Mouse (Mus musculus): Measurements from ENCODE around the gene Tlnrd1. TPM values are rescaled to one million over a fixed set of nuclear protein-coding genes. Genes with fewer than 3 reads are reported as not detected.
A peak's percentile ranks its signal among the peaks of the same experiment; 100 is the strongest.

The Tlnrd1 gene
- polyA plus RNA-seq, 3 experiments from 2014 or later = 0.71 to 1.1 (median 0.86) TPM

DNA sequence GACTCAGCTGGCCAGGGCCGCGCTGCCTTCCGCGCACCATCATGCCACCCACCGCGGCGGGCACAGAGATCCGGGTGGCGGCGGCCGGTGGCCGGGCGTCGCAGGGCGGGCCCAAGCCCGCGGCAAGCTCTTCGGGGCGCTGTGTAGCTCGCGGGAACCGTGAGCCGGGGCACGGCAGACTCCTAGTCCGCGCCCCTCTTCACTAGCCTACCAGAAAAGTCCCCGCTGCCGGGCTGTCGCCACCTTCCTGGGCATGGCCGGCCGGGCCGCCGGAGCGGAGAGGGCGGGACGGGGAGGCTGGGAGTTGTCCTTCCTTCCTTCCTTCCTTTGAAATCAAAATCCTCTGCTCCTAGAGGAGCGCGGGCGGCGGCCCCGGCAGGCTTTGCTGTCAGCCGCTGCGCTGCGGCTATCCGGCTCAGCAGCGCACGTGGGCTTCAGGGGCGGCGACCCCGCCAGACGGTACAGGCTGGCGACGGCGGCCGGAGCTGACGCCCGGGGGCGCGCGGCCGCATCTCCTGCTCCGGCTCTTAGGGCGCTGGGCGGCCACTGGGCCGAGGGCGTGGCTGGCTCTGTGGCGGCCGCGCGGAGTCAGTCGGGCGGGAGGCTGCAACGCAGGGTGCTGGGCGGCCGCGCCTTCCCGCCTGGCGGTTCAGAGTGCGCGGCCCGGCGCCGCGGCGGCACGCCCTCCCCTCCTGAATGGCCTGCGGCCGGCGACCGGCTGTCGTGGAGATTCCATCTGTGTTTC lies 657 bp downstream of the Tlnrd1 start:
- peak; percentile 29 for ATAC-seq

DNA sequence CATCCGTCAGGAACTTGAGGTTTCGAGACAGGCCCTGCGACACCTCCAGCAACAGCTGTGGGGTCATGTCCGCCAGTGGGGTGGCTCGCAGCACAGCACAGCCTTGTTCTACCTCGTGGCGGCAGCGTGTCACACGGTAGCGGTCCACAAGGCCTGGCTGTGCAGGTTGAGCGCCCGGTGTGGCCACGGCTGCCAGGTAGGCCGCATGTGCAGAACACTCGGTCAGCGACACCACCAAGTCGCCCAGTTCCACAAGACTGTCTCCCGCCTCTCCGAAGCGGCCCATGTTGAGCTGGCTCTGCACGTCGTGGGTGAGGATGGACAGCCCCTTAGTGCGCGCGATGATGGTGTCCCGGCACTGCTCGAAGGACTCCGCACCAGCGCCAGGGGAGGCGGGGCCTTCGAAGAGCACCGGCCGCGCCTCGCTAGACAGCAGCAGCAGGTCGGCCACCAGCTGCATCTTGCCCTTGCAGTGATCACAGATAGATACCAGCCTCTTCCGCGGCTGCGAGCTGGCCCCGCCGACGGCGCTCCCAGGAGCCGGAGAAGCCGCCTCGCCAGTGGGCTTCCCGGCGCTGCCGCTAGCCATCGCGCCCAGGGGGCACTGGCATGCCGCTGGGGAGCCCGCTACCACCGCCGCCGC lies 1.4 kb downstream of the Tlnrd1 start:
- no peak for ATAC-seq

DNA sequence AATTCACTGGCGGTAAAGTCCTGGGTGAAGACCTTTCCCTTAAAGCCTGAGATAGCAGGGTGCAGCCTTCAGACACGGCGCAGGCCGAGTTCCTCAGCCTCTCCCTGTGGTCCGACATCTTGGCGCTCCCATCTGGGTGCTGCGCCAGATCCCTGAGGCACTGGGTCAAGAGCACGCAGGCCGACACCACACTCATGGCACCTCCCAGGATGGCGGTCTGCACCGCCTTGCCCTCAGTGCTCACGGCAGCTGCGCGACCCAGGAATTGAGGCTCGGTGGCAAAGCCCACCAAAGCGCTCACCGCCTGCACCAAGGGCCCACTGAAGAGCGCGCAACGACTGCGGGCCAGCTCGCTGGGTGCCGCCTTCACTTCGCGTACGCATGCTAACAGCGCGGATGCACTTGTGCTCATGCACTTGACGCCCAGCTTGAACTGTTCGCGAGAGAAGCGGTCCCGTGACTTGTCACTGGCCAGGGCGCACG lies 1.9 kb downstream of the Tlnrd1 start:
- no peak for ATAC-seq

DNA sequence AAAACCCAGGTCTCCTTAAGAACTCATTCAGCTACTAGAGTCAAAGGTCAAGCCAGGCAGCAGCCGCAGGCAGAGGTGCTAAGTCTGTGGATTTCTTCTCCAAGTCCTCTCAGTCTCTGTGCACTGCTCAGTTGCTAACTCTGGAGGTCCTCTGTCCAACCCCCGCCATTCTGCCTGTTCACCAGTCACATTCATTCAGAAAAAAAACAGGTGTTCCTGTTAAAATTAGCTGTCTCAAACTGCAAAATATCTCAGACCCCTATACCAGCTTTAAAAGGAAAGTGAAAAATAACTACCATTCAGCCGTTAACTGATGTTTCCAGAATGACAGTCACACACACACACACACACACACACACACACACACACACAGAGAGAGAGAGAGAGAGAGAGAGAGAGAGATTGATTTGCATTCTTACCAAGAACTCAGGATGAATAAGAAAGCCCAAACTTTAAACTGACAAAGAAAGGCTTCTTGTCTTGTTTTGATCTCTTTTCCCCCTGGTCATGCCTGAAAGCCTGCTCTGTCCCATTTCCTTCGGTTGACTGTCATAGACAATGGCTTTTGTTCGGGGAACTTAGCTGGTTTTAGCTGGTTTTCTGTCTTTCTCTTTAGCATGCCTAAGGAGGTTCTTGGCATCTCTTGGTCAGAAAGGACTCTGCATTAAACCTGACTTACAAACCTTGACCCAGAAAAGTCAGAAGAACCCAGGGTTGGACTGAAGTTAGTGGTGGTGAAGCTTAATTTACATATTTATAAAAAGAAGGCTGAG lies 5.2 kb downstream of the Tlnrd1 start:
- no peak for ATAC-seq

DNA sequence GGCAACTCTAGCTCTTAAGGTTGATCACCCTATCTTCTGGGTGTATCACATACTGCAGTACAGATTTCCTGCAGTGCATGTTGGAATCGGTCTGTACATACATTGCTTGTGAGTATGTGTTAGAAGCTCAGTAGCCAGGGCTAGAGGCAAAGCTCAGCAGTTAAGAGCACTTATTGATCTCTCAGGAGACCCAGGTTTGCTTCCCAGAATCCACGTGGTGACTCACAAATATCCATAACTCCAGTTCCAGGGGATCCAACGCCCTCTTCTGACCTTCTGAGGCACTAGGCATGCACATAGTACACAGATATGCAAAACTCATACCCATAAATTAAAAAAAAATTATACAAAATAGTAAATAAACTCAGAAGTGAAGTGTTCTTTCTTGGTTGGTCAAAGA lies 7.0 kb downstream of the Tlnrd1 start:
- ATAC-seq = no peak

DNA sequence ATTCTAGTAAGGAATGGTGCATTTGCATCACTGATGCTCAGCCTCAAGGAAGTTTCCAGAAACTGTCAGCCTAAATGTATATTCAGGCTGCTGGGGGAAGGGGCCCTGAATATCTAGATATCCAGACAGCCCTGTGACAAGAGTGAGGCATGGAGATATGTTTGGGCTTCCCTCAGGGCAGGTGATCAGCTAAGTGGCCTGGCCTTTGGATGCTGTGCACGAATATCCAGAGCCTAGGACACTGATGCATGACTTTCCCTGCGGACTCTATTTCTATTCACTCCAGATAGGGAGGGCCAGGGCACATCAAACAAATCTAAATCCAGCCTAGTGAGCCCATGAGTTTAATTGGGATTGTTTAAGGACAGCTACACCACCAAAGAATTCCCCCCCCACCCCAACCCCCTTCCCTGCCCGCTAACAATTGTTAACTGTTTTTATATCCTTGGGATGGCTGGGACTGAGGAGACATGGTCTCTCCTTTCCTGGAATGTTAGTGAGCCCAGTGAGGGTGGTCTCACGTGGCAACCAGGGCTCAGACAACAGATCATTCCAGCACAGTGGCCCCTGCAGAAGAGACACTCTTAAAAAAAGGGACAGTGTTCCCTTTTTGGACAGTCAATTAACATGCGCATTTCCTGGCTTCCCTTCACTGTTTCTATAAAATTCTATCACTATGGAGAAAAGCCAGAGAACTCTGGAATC lies 14.1 kb downstream of the Tlnrd1 start:
- no peak for ATAC-seq

DNA sequence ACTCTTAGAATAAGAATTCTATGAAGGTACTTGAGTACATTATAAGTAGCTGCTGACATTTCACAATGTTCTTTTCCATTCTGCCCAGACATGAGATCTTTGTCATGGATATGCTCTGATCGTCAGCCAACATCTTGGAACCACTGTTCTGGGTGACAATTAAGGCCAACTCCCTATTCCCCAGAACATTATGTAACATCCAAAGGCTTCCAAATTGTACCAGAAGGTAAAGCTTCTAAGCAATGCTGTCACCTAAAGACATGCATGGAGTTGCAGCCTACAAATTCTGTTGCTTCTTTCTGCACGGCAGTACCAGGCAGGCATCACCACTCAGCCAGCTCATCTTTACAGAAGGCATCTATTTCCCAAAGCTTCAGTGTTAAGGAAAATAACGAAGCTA lies 15.9 kb downstream of the Tlnrd1 start:
- ATAC-seq = no peak

DNA sequence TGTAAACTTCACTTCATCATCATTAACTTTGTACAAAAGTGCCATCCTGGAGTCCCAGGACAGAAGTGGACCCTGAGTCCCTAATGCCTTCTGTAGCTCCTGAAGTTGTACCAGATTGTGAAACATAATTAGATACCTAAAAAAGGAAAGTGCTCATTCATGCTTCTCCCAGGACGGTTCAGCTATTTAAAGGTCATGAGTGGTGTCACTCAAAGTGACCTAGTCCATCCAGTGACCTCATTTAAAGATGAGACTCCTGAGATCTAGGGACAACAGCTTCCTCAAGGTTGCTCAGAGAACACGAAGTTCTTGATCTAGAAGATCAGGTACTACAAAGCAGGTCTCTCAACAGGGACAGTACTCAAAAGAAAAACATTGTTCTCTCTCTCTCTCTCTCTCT lies 20.6 kb downstream of the Tlnrd1 start:
- no peak for ATAC-seq

DNA sequence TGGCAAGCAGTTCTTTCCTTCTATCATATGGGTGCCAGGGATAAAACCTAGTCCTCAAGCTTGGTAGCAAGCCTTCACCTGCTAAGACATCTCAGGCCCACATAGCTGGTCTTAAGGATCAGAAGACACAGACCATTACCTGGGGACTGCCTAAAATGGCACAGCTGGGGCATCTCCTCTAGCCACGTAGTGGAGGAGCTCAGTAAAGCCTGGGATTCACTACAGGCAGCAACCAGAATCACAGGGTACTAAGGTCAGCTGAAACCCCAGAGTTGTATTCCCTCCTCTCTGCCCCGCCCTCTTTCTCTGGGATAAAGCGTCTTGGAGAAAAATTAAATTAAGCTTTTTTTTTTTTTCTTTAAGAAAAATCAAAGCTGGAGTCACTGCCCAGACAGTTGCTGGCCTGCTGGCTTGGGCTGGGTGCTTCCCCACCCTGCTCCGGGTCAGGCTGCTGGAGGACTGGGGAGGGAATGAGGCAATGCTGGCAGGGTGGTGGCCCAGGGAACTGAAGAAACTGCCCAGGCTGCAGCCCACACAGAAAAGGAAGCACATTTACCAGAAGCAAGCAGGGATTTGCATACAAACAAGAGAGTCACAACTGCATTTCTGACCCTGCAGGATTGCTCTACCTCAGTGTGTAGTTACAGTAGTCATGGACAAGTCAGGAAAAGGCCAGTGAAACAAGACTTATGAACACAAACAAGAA lies 24.6 kb downstream of the Tlnrd1 start:
- no peak for ATAC-seq

DNA sequence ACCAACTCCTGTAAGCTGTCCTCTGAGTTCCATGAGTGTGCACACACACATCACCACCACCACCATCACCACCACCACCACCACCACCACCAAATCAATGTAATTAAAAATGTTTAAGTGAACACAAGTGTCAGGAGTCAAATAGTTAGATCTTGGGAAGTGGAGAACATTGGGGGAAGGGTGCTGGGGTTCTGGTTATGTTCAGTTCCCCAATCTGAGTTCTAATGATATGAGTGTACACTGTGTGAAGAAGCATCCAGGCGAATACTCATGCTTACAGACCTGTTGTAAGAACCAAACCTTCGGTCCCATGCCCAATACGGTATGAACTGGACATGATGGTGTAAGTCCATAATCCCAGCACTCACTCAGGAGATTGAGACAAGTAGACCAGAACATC lies 26.2 kb downstream of the Tlnrd1 start:
- ATAC-seq = no peak

DNA sequence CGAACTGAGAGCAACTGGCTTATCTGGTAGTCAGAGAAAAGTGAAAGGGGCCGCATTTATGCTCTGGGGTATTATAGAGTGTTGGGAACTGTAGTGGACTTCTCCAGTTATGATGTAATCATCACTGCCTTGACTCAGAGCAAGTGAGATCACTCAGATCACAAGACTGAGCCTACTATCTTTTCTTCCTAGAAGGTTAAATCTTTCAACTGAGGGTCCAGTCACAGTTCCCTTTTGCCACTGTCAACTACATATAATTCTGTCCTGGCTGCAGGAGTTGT lies 27.0 kb downstream of the Tlnrd1 start:
- no peak for ATAC-seq

DNA sequence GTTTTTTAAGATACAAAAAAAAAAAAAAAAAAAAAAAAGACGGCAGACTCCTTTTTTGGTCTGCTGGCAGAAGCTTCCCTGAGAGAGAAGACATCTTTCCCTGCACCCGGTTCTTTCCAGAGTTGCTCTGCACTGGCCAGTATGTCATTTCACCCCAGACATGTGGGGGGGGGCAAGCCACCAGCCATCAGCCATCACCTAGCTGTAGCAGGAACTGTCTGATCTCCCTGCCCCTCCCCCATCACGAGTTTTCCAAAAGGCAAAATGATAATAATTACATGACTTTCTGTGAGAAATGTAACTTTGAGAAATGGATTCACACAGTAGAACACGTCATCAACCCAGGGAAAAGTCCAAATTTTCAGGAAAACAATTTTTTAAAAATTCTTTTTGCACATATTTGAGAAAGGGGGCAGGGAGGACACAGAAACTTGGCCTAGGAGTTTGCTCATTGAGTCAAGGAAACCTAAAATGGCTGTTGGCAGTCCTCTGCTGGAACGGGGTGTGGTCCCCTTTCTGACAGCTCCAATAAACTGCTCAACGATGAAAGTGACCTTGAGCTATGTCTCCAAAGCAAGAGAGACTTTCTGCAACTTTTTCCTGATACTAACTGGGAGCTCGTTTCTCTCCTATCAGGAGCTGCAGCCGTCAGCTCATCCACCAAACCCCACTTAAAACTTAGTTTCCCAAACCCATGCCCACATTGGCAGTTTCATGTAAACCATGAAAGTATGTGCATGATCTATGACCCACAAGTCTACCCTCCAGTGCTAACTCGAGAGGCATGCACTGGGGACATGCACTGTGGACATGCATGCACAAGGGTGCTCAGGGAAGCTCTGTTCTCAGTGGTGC lies 27.5 kb downstream of the Tlnrd1 start:
- no peak for ATAC-seq

DNA sequence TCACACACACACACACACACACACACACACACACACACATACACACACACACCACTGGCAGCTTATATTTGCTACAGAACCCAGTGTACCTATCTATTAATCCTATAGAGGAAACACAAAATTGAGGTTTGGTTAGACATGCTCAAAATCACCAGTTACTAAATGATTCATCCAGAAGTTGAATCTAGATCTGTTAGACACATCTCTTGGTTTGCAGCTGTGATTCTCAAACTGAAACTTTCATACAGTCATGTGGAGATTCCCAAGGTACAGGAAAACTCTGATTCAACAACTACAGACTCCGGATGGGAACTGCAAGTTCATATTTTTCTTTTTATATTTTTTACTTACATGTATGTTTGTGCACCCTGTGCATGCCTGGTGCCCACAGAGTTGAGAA lies 28.9 kb downstream of the Tlnrd1 start:
- ATAC-seq = no peak

DNA sequence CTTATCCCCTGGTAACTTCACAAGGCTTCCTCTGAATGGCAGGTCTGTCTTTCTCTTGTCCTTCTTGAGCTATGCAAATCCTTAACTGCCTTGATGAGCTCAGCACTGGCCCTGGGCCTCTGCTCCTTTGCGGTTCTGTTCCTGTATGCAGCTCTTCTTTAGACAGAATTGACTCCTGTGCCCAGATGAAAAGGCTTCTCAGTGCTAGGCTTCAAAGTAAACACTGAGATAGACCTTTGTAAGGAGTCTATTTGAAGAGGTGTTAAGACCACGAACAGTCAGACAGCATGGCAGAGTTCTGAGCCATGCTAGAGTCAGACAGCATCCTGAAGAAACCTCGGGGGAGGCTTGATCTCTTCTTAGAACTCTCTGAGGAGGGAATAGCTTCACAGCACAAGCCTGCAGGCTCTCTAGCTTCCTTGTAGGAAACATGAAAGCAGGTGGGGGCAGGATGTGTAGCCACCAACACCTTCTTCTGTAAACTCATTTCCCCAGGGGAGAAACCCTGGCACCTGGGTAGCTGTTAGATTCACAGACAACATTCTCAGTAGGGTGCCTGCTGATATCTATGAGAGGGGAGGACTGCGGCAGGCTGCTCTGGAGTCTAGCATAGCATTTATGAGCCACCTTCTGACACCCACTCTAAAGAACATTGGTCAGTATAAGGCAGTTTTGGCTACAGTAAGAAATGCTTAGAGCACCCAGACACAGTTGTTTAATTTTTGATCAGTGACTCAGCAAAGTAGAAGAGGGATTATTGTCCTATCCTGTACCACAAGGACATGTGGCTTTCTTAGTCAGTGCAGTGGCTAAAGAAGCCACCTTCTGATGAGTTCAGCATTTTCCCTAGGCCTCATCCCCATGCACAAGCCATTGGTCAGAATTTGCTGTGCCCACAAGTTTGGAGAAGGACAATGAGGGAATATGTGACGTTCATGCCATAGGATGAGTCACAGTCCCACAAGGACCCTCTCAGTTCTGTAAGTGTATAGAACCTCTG lies 31.4 kb downstream of the Tlnrd1 start:
- no peak for ATAC-seq

DNA sequence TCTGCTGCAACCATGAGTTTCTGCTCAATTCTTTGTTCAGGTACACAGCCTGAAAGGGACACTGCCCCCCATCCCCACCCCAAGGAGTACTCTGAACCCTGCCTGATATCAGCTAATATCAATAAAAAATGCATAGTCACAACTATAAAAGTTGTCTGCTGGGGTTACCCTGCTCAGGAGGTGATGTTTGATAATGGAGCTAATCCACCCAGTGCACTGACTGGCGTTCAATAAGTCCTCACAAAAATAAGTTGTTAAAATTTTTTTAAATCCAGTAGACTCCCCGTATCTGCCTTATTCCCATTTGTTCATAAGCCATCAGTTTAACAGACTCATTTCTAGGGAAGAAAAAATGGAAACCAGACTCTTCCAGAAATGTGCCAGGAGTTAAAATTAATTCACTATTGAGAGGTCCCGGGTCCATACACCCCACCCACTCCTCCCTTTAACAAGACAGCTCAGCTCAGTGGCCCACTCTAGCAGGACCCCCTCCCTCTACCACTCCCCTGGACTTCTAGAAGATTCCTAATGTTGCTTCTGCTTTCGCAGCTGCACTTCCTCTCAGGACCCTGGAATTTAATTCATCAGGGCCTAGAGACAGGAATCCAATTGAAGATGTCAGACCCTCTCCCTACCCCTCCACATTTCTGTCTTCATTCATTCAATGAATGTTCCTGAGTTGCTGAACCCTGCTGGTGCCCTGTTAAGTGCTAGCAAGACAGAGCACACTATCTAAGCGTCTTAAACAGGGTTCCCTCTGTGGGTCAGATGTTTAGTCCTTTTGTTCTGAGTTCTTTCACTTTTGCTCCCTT lies 32.3 kb downstream of the Tlnrd1 start:
- no peak for ATAC-seq

DNA sequence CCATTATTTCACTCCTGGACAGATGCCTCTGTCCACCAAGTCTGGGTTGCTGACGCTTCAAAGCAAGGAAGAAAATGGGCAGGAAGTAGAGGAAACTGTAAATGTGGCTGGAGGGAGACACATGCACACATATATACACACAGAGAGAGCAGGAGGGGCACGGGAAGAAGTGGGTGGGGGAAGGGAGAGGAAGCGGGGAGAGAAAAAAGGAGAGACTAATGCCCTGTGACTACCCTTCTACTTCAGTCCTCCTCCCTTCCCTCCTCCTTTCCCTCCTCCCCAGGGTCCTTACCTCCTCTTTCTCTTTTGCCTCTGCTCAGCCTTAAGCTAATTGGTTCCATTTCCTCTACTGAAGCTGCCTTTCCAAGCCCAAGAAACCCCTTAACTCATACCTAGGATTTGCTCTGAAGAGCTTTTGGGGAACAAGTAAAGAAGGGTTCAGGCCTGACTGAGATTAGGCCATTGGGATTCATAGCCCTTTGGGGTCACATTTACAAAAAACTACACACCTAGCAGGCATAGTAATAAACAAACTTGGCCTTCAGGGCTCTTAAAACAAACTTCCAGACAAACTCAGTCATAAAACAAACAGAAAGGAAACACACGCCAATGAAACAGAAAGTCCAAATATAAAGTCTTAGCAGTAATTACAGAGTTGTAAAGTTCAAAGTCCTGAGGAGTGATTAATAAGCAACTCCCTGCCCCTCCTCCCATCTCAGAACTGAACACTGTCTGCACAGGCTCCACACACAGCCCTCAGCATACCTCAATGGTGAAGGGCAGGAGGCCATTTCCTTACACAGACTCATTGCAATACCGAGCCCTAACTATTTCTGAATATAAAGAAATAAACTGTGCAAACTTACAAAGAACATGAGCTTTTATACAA lies 36.7 kb downstream of the Tlnrd1 start:
- ATAC-seq = no peak

DNA sequence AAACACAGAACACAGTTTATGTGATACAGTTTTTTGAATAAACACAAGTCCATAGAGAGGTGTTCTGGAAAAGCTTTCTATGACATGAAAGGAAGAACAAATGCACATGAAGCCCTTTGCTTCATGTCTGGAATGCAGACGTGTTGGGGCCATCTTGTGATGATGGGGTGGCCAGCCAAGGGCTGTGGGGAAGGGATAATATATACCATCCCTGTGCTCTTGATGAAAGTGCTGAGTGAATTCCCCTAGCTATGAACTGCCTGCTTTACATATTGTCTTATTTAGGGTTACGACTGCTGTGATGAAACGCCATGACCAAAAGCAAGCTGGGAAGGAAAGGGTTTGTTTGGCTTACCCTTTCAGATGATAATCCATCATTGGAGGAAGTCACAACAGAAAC lies 39.3 kb downstream of the Tlnrd1 start:
- no peak for ATAC-seq

All from inflammation-experienced regulatory T-cells, adult 6 months (primary cell).